Mouse (Mus musculus) lung, adult 2 months (tissue): Measurements from ENCODE around the gene 1700025B11Rik.

Source experiments
- CTCF ChIP-seq: fragments of 200-500 bp; IDR thresholded peaks from 2 replicates; pipeline ENCODE4 v1.5.1; 2011; ENCODE audit warnings: mild to moderate bottlenecking, low read length, control low read depth; ENCODE audit not compliant: insufficient read depth
- POLR2A ChIP-seq: fragments of 200-500 bp; IDR thresholded peaks from 2 replicates; pipeline ENCODE4 v1.6.1; 2011; ENCODE audit warnings: low read depth, mild to moderate bottlenecking, control low read depth, low read length, borderline replicate concordance; ENCODE audit errors: extremely low read depth

- TF ChIP-seq POLR2A: no peak
- TF ChIP-seq CTCF: no peak
These were observed at the start of gene 1700025B11Rik for GRCm38 (mm10) chr15:77561792-77562191.
